Mouse (Mus musculus) neutrophil, adult 5-6 weeks (primary cell): ENCODE data around the gene Igf2. TPM values are rescaled to one million over a fixed set of nuclear protein-coding genes. Genes with fewer than 3 reads are reported as not detected.

Experiments
- ATAC-seq: fragments of 151-379, 151-347 bp; 2 replicates; pipeline ENCODE4 v1.8.0; 2017; ENCODE audit warnings: mild to moderate bottlenecking, moderate TSS enrichment; ENCODE audit not compliant: insufficient number of reproducible peaks, poor library complexity, low FRiP score, severe bottlenecking; ENCODE audit errors: extremely low read depth
- total RNA-seq: library from RNA; stranded (forward); fragments of 200-1000 nt; gene quantifications from 2 replicates; pipeline ENCODE4 v1.2.3, GENCODE M21; 2017

Gene Igf2
- total RNA-seq, 1 experiment from 2014 or later = not detected

- no peak for ATAC-seq
Measured at GRCm38 (mm10) chr7:142659767-142660650, 6.6 kb downstream of the Igf2 start.

DNA sequence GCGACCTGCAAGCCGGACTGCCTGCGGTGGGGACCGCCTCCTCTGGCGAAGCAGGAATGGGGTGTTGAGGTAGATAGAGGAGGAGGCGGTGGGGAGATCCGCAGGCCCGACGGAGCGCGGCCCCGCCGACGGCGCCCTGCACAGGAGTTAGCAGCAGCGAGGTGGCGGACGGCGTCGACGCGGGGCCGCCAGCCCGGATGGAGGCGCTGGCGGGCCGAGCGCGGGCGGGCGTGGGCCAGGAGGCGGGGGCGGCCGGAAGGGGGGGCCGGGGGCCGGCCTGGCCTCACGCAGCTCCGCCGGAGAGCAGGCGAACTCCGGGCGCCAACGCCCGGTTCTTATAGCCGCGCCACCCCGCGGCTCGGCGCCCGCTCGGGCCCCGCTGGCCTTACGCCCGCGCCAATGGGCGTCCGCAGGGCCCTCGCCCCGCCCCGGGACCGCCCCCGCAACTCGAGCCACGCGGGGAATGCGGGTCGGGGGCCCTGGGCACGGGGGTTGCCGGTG lies 7.4 kb downstream of the Igf2 start:
- no peak for ATAC-seq

DNA sequence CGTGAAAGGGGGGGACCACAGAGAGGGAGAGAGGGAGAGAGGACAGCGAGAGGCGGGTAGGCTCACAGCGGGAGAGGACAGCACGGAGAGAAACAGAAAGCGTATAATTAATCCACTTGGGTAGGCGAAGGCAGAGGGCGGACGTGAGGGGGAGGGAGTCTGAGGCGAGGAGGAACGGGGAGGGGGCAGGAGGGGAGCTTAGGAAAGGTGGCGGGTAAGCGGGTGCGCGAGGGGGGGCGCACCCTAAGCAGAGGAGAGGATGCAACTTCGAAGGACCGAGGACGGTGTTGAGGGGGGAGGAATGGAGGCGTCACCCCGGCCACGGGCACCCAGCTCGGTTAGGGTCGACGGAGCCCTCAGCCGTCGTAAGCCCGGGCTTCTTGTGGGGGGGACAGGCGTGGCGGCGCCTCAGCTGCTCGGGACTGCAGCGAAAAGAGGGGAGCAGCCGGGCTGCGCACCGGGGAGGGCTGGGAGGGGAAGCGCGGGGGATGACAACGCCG lies 7.9 kb downstream of the Igf2 start:
- ATAC-seq = no peak

- ATAC-seq = no peak
Measured at GRCm38 (mm10) chr7:142657821-142658614, 8.6 kb downstream of the Igf2 start.

DNA sequence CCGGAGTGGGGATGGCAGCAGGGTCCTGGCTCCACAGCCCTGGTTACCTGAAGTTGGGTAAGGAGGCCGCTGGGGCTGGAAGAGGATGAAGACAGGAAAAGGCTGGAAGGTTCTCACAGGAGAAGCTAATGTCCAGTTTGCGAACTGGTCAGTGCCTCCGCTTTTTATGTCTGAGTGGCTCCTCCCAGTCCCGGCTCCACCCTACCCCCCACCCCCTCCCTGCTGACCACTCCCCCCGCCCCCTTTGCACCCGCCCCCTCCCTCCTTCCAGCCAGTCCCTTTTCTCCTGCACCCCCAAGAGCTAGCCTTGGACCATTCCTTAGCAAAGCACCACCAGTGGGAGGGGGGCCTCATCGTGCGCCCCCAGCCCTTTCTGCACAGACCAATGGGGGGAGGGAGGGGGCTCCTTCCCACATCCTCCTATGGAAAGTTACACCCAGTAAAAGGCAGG lies 9.2 kb downstream of the Igf2 start:
- ATAC-seq = peak; percentile 3; the same call in 1 of the 2 replicates

GRCm38 (mm10) chr7:142656055-142656454 lies 10.6 kb downstream of the Igf2 start:
- no peak for ATAC-seq

DNA sequence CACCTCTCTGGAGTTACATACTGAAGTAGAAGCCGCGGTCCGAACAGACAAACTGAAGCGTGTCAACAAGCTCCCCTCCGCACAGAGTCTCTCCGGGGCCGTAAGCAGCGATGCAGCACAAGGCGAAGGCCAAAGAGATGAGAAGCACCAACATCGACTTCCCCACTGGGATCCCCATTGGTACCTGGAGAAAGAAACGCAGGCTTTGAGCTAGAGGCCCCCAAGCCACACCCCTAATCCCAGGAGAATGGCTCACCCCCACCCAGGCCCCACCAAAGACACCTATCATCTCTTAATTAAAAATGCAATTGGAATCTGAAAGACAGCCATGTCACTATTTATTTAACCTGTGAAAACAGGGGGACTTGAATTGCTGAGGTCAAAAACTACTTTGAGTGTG lies 11.0 kb downstream of the Igf2 start:
- ATAC-seq = no peak

GRCm38 (mm10) chr7:142653726-142654125 lies 12.9 kb downstream of the Igf2 start:
- ATAC-seq = no peak

DNA sequence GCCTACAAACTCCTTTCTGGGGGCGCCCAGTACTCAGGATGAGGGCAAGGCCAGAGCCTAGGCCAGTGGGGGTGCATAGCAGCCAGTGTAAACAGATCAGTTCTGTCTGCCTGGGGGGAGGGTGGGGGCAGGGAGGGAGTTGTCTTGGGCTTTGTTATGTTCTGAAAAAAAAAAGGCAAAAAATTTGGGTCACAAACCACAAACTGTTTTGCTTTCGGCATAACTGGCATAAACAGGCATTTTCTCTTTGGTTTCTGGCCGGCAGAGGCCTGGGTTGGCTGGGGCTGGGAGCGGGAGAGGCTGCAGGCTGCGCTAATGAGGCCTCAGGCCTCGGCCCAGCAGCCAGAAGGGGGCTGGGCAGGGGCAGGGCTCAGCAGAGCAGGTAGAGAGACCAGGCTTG lies 19.9 kb downstream of the Igf2 start:
- ATAC-seq = no peak

GRCm38 (mm10) chr7:142645045-142645444 lies 21.6 kb downstream of the Igf2 start:
- ATAC-seq = no peak

GRCm38 (mm10) chr7:142636178-142636577 lies 30.4 kb downstream of the Igf2 start:
- no peak for ATAC-seq

- ATAC-seq = no peak
Measured at GRCm38 (mm10) chr7:142630691-142631090, 35.9 kb downstream of the Igf2 start.

DNA sequence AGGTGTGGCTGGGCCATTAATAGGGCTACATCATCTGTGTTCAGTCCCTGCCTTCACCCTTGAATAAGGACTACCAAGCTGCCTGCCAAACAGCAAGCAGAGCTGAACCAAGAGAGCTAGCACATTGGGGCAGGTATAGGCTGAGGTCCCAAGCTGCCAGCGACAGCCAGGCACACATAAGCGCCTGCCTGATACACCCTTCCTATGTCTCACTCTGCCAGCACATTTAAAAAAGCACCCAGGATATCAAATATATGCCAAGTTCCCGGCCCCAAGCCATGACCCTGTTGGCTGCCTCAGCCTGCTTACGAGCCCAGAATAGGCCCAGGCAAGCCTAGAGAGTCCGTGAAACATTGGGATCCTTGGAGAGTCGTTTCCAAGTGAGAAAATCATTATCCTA lies 36.8 kb downstream of the Igf2 start:
- ATAC-seq = no peak

DNA sequence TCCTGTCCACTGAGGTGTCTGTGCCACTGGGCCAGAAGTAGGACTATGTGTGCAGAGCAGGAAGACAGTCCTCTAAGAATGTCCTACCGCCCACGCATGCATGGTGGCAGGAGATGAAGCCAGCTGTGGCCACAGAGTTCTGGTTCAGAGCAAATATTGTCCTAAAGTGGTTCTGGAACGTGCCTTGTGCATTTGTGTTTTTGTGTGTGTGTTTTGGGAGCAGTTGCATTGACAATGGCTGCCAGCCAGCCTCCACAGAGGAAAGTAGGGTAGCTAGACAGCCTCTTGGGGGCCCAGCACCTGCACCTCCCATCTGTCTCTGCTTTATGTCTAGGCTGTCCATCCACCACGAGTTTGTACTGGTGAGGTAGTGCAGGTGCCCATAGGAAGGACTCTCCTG lies 44.4 kb downstream of the Igf2 start:
- ATAC-seq = no peak

DNA sequence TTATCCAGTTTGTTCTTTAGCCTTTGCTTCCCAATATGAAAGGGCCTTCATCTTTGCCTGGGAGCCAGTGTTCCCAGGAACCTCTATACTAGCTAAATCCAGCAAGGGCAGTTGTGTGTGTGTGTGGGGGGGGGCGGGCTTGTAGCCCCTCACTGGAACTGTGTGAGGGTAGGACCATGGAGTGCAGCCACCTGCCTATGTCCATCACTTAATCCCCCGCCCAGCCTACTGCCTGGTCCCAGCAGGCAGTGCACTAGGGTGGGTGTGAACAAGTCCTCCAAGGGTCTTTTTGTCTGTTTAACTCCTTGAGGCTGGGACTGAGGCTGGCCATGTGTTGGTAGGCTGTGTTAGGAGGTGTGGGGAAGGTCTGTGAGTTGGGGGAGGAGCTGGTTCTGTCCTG lies 53.5 kb downstream of the Igf2 start:
- ATAC-seq = no peak

DNA sequence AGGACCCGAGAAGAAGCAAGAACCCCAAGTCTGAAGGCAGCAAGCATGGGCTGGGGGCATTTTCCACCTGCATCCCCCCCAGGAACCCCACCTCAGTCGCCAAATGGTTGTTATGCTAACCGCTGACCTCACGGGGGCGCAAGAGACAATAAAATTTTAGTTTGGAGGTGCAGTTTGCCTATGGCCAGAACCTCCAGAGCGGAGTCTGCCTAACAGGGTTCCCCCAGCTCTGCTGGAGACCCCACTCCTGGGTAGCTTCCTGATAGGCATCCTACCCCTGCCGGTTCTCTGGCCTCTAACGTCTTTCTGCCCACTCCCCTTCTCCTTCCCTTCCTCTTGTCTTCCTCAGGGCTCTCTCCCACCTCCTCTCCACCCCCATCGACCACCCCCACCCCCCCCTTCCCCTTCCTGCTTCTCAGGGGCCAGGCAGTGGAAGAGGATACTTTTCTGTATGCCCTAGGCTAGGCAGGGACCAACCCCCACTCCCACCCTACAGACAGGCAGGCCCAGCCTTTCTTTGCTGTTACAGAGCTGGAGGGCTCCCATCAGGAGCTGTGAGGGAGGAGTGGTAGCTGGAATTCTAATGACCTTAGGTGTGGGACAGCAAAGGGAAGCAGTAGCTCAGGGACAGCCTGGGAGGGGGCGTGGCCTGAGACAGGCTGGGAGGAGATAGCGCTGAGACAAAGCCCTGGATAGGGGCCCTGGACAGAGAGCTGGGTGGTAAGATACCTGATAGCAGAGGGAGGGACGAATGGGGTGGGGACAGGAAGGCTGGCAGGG lies 55.8 kb downstream of the Igf2 start:
- ATAC-seq = no peak

DNA sequence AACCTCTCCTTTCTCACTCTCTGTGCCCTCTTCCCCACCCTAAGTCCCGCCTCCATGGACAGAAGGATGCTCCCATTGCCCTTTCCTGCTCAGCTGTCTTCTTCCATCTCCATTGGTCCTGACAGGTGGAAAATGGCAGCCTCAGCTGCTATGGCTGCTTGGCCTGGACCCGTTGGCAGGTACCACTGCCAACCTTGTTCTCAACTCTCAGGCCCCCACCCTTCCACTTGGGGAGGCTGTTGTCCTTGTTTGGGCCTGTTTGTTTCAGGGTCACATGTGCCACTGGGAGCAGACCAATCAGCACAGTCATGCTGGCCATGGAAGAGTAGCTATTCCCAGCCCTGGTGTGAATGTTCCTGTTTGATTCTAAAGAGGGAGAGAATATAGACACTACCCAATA lies 65.7 kb downstream of the Igf2 start:
- ATAC-seq = no peak
